Comparison of ENCODE assay signal across 22 mouse cellular contexts in genomic region chr13:43752407-43752806, GRCm38 (mm10).
"Had no signal": no experiment of that assay in that cellular context is flagged by ENCODE, and none has a peak within 500 bp of the region (broad histone marks: within the 10 kb centered on the region; RNA-seq: fewer than 3 reads in every experiment).

No protein-coding gene starts in this region.

- DNase-seq: kidney, adult 8-10 months; kidney, postnatal 14 days; kidney, postnatal 4 days; liver; lung, adult 18-20 months; lung, postnatal 10 days; lung, postnatal 36 days; right cerebral cortex, adult 18-20 months; right cerebral cortex, postnatal 25 days; spleen, adult 18-20 months; thymus, adult 2 months; thymus, postnatal 14 days; thymus, postnatal 4 days had no signal

- H3K4me2 ChIP-seq: limb, embryonic 13.5 days; liver, embryonic 12.5 days; liver, embryonic 15.5 days; lung, embryonic 15.5 days; midbrain, embryonic 13.5 days had no signal

- H3K9ac ChIP-seq: limb, embryonic 13.5 days; liver, embryonic 12.5 days; liver, embryonic 15.5 days; lung, embryonic 15.5 days; midbrain, embryonic 13.5 days had no signal

- H3K36me3 ChIP-seq: limb, embryonic 10.5 days; limb, embryonic 13.5 days; liver, embryonic 12.5 days; liver, embryonic 15.5 days; lung, embryonic 15.5 days; midbrain, embryonic 10.5 days; midbrain, embryonic 13.5 days had no signal

- H3K27me3 ChIP-seq: limb, embryonic 13.5 days; liver, embryonic 12.5 days; liver, embryonic 15.5 days; lung, embryonic 15.5 days had no signal

- H3K9me3 ChIP-seq: limb, embryonic 10.5 days; liver, embryonic 12.5 days; liver, embryonic 15.5 days; lung, embryonic 15.5 days; midbrain, embryonic 10.5 days; midbrain, embryonic 13.5 days had no signal

- H3K4me3 ChIP-seq: limb, embryonic 10.5 days; limb, embryonic 13.5 days; liver, embryonic 12.5 days; liver, embryonic 15.5 days; lung, embryonic 15.5 days; megakaryocyte, embryonic 14.5 days; midbrain, embryonic 10.5 days; midbrain, embryonic 13.5 days had no signal

- H3K27ac ChIP-seq: limb, embryonic 10.5 days; limb, embryonic 13.5 days; liver, embryonic 12.5 days; liver, embryonic 15.5 days; lung, embryonic 15.5 days; midbrain, embryonic 10.5 days; midbrain, embryonic 13.5 days; stomach, postnatal 0 days had no signal

- H3K4me1 ChIP-seq: limb, embryonic 13.5 days; liver, embryonic 12.5 days; liver, embryonic 15.5 days; lung, embryonic 15.5 days; megakaryocyte, embryonic 14.5 days; midbrain, embryonic 10.5 days had no signal

- ATAC-seq: liver, embryonic 12.5 days; midbrain, embryonic 13.5 days had no signal
